Mouse (Mus musculus) limb, embryonic 14.5 days (tissue): ENCODE data around the gene Zscan26. TPM values are rescaled to one million over a fixed set of nuclear protein-coding genes. Genes with fewer than 3 reads are reported as not detected.

Source experiments
- ATAC-seq: fragments of 200-750 bp; cut with Nextera tagmentation; 2 replicates; pipeline ENCODE4 v1.8.0; 2017; ENCODE audit warnings: low read depth, moderate number of reproducible peaks, moderate TSS enrichment; ENCODE audit not compliant: low FRiP score
- DNase-seq: peaks from one replicate; pipeline ENCODE4 v3.0.0-alpha.2; 2015; ENCODE audit warnings: low spot score
- H3K27ac ChIP-seq: fragments of 300-500 bp; sonication (generic); replicated peaks from 2 replicates; pipeline ENCODE4 v1.5.1; 2014; ENCODE audit warnings: low read depth, mild to moderate bottlenecking, low read length, moderate library complexity, mixed read lengths
- H3K27me3 ChIP-seq: fragments of 300-500 bp; sonication (generic); 2 replicates; pipeline ENCODE4 v1.6.1; 2014; ENCODE audit warnings: low read length, mixed read lengths; ENCODE audit not compliant: control insufficient read depth, insufficient read depth
- H3K36me3 ChIP-seq: fragments of 300-500 bp; sonication (generic); 2 replicates; pipeline ENCODE4 v1.6.1; 2014; ENCODE audit warnings: mild to moderate bottlenecking, low read length, moderate library complexity, mixed read lengths; ENCODE audit not compliant: control insufficient read depth, insufficient read depth
- H3K4me1 ChIP-seq: fragments of 300-500 bp; sonication (generic); 2 replicates; pipeline ENCODE4 v1.6.1; 2014; ENCODE audit warnings: antibody characterized with exemption, low read length, mixed read lengths; ENCODE audit not compliant: control insufficient read depth, insufficient read depth
- H3K4me2 ChIP-seq: fragments of 300-500 bp; sonication (generic); replicated peaks from 2 replicates; pipeline ENCODE4 v1.6.1; 2014; ENCODE audit warnings: low read depth, mild to moderate bottlenecking, low read length, moderate library complexity; ENCODE audit not compliant: severe bottlenecking
- H3K4me3 ChIP-seq: fragments of 300-500 bp; sonication (generic); replicated peaks from 2 replicates; pipeline ENCODE4 v1.5.1; 2014; ENCODE audit warnings: low read length
- H3K9ac ChIP-seq: fragments of 300-500 bp; sonication (generic); 2 replicates; pipeline ENCODE4 v1.6.1; 2014; ENCODE audit warnings: mild to moderate bottlenecking, low read depth, low read length, moderate library complexity; ENCODE audit not compliant: severe bottlenecking
- H3K9me3 ChIP-seq: fragments of 300-500 bp; sonication (generic); 2 replicates; pipeline ENCODE4 v1.6.1; 2016; ENCODE audit warnings: low read length; ENCODE audit not compliant: control insufficient read depth
- POLR2A ChIP-seq: fragments of 200-500 bp; IDR thresholded peaks from 2 replicates; pipeline ENCODE4 v1.8.0; 2012; ENCODE audit warnings: inconsistent platforms, mild to moderate bottlenecking, moderate library complexity, borderline replicate concordance; ENCODE audit not compliant: insufficient read depth, insufficient read length; ENCODE audit errors: extremely low read depth
- WGBS: fragments of 180-500 bp; shearing (Covaris S2); extraction: QIAGEN DNeasy Blood & Tissue Kit; methylation state at CpG from one replicate; pipeline ENCODE4 v1.1.7; 2014; 5-methylcytosine and 5-hydroxymethylcytosine counted together
- polyA plus RNA-seq, 2 experiments: library from polyadenylated mRNA; depleted of rRNA in 1 of 2; stranded (reverse) in 1 of 2; unstranded in 1 of 2; fragments of >200 nt; fragmentation: Nextera tagmentation in 1 of 2; extraction: Ambion mirVana in 1 of 2; gene quantifications; 2 replicates each; pipeline versions ENCODE4 v1.2.1 to v1.2.3; 2012 to 2014

Zscan26 gene
- polyA plus RNA-seq, 2 experiments: 17.7 to 52.4 TPM

GRCm38 (mm10) chr13:21408805-21409459, 44.6 kb downstream of the Zscan26 start:
- H3K4me3 ChIP-seq: peak overlapping the region; percentile 47
- H3K27ac ChIP-seq: peak overlapping the region; percentile 79
- H3K9me3 ChIP-seq: no peaks in the 10 kb centered on the region
- no peaks in the 10 kb centered on the region for H3K4me1 ChIP-seq
- no peaks in the 10 kb centered on the region for H3K36me3 ChIP-seq
- DNase-seq (no peak), ATAC-seq (no peak)
- no peaks in the 10 kb centered on the region for H3K27me3 ChIP-seq
- WGBS: 47% methylated on average over 11 of the region's 11 CpGs
- H3K4me2 ChIP-seq: peak overlapping the region; percentile 77
- peak overlapping the region; percentile 65 for H3K9ac ChIP-seq
- no peak for TF ChIP-seq POLR2A

DNA sequence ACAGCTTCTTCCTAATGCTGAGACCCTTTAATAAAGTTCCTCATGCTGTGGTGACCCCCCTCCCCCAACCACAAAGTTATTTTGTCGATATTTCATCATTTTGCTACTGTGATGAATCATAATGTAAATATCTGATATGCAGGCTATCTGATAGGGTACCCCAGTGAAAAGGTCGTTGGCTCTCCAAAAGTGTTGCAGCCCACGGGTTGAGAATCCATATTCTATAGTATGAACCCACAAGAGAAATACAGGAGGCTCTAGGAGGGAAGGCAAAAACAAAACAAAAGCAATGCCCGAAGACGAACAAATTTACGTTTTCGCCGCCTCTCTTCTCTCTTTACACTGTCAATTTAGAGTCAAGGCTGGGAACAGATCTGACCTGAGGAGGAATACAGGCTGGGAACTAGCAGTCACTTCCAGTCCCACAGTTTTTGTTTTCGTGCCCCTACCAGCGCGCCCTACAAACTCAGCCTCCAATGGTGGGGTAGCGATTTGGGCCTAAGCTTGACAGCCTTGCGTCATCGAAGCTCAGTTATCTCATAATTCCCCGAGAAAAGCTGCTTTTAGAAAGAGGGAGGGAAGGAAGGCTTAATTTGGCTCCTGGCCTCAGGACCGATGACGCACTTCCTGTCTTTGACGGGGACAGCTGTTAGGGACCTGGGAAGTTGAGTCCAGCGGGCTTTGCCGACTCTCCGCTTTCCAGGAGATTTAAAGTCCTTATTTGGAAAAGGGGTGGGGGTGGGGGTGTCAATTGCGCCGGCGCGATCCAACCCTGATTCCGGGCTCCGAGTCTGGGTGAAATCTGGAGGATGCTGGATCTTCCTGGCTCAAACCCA, 45.3 kb downstream of the Zscan26 start:
- Histone ChIP-seq H3K27ac (peak overlapping the region; percentile 79), H3K4me3 (peak overlapping the region; percentile 47), H3K9ac (peak overlapping the region; percentile 65), H3K36me3 (no peaks in the 10 kb centered on the region), H3K27me3 (no peaks in the 10 kb centered on the region), H3K9me3 (no peaks in the 10 kb centered on the region), H3K4me1 (no peaks in the 10 kb centered on the region), H3K4me2 (peak overlapping the region; percentile 77)
- TF ChIP-seq POLR2A: no peak
- ATAC-seq (peak; percentile 96), DNase-seq (peak; percentile 93)
- WGBS: 4% methylated on average over 27 of the region's 27 CpGs

GRCm38 (mm10) chr13:21407341-21407740, 46.2 kb downstream of the Zscan26 start:
- Histone ChIP-seq H3K9ac (0 out of 2 replicates have a peak overlapping the region, but pooled peaks have one; percentile 65), H3K4me3 (0 out of 2 replicates have a peak overlapping the region, but pooled peaks have one; percentile 47)

GRCm38 (mm10) chr13:21402848-21403247, 50.7 kb downstream of the Zscan26 start:
- Histone ChIP-seq H3K9ac (peak overlapping the region; percentile 87), H3K9me3 (no peaks in the 10 kb centered on the region), H3K36me3 (peaks cover 17% of the 10 kb centered on the region), H3K4me2 (peak overlapping the region; percentile 69; the same call in 1 of the 2 replicates), H3K27me3 (no peaks in the 10 kb centered on the region), H3K4me1 (peaks cover 10% of the 10 kb centered on the region; the same call in 1 of the 2 replicates), H3K4me3 (peak overlapping the region; percentile 83), H3K27ac (peak overlapping the region; percentile 43; the same call in 1 of the 2 replicates)
- 0% methylated on average over 2 of the region's 2 CpGs for WGBS
- ATAC-seq (peak; percentile 39; the same call in 1 of the 2 replicates), DNase-seq (no peak)
- no peak for TF ChIP-seq POLR2A

More at GRCm38 (mm10) chr13:21407341-21407740, 46.2 kb downstream of the Zscan26 start:
- 83% methylated on average over 11 of the region's 11 CpGs for WGBS
- Histone ChIP-seq H3K36me3 (no peaks in the 10 kb centered on the region), H3K4me2 (no peak overlapping the region), H3K27ac (no peak overlapping the region), H3K27me3 (no peaks in the 10 kb centered on the region), H3K4me1 (no peaks in the 10 kb centered on the region), H3K9me3 (no peaks in the 10 kb centered on the region)
- ATAC-seq (no peak), DNase-seq (no peak)
- no peak for TF ChIP-seq POLR2A

- peak within 1 kb of the TSS; percentile 83 for H3K4me3 ChIP-seq
- H3K9me3 ChIP-seq: no peaks in the 10 kb centered on the region
- H3K4me2 ChIP-seq: peak within 1 kb of the TSS; percentile 69
- H3K27me3 ChIP-seq: no peaks in the 10 kb centered on the region
- DNase-seq: peak; percentile 94
- peak within 1 kb of the TSS; percentile 76; the same call in 1 of the 2 replicates for H3K27ac ChIP-seq
- TF ChIP-seq POLR2A: peak; percentile 40; the same call in 1 of the 2 replicates
- H3K36me3 ChIP-seq: peaks cover 17% of the 10 kb centered on the region
- H3K9ac ChIP-seq: peak within 1 kb of the TSS; percentile 87
- H3K4me1 ChIP-seq: peaks cover 10% of the 10 kb centered on the region; the same call in 1 of the 2 replicates
- WGBS: under 1% methylated on average over 35 of the region's 35 CpGs
- ATAC-seq: peak; percentile 96
These were observed 51.2 kb downstream of the Zscan26 start, which contains the start of gene Zkscan3 for GRCm38 (mm10) chr13:21402287-21402846. TSS of gene Zkscan3 (minus strand) at chr13:21402755.
